Mouse (Mus musculus): ENCODE measurements around the gene Trip10. TPM values are rescaled to one million over a fixed set of nuclear protein-coding genes. Genes with fewer than 3 reads are reported as not detected.

The Trip10 gene
- polyA plus RNA-seq, 1 experiment = 39.2 TPM

DNA sequence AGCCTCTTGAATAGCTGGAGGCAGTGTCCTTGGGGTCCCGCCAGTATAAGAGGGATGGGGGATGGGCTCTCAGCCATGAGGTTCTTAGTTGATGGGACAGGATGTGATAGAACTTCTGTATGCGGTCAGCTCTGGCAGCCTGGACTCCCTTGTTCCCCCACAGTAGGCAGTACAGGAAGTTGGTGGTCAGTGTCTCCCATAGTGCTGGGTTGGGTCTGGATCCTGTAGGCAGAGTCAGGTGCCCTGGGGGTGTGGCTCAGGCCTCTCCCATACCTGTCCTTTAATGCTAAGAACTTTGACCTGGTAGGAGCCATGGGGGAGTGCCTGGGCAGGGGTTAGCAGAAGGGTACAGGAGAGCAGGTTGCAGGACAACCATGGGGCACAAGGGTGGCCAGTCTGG, 14.9 kb downstream of the Trip10 start:
- no peaks in the 10 kb centered on the region for H3K36me3 ChIP-seq (ENCODE audit: control insufficient read depth, insufficient read depth)
- H3ac ChIP-seq (ENCODE audit: control insufficient read depth, insufficient read length) = no peak overlapping the region
- no peak overlapping the region for H3K4me2 ChIP-seq (ENCODE audit: low read depth)
- TF ChIP-seq E2F4 (IDR thresholded peaks at IDR 0.05; ENCODE audit: insufficient read depth) (no peak), USF1 (IDR thresholded peaks at IDR 0.05; ENCODE audit: low read depth) (no peak), CEBPB (IDR thresholded peaks at IDR 0.05; ENCODE audit: insufficient read depth, poor library complexity, severe bottlenecking) (no peak), TCF3 (IDR thresholded peaks at IDR 0.05; ENCODE audit: insufficient read length, low read depth) (no peak)
- H3K27me3 ChIP-seq (ENCODE audit: control insufficient read depth, insufficient read depth, insufficient read length) = no peaks in the 10 kb centered on the region
- H3K4me3 ChIP-seq = no peak overlapping the region
- H3K79me2 ChIP-seq (ENCODE audit: control insufficient read depth, insufficient read depth) = no peaks in the 10 kb centered on the region

DNA sequence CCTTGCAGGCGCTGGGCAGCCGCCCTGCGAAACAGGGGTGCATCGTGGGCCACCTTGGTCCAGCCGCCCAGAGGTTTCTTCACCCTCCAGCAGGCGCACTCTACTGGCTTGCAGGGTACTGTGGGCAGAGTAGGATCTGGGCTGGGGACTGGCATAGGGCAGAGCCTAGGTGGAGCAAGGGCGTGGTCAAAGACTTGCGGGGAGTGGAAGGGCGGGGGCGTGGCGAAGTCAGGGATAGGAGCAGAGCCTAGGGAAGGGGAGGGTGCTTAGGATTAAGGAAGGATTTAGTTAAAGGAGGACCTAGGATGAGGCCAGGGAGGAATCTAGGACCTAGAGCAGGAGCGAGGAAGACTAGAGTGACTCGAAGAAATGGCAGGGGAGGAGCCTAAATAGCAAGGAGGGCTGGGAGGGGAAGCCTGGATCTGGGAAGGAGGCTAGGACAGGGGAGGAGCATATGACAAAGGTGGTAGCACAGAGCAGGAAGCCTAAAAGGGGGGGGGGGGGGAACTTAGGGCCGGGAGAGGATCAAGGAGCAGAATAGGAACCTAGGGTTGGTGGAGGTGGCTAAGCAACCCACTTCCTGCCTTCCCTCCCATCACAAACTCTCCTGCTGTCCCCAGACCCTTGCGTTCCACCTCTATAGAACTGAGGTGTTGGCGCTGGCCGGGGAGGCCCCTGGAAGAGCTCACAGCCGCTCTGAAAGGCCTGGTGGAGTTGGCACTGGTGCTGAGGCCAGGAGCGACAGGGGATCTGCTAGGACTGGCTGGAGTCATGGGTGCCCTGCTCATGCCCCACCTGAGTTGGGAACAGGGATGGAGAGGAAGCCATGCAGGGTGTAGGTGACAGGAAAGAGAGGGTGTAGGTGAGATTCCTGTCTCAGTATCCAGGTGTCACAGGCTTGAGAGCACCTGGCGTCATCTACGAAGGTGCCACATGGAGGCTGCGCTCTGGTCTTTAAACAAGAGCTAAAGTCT, 16.0 kb downstream of the Trip10 start:
- TF ChIP-seq CEBPB (IDR thresholded peaks at IDR 0.05; ENCODE audit: insufficient read depth, poor library complexity, severe bottlenecking) (no peak), REST (IDR thresholded peaks at IDR 0.05; ENCODE audit: insufficient read depth, insufficient read length) (no peak), MYOD1 (IDR thresholded peaks at IDR 0.05; ENCODE audit: control insufficient read depth in 1 of 3, insufficient read length in 2 of 3, low read depth in 2 of 3) (no peak), TCF3 (IDR thresholded peaks at IDR 0.05; ENCODE audit: insufficient read length, low read depth) (no peak), USF1 (IDR thresholded peaks at IDR 0.05; ENCODE audit: low read depth) (no peak)
- Histone ChIP-seq H3K4me3 (no peak overlapping the region), H3K79me2 (ENCODE audit: control insufficient read depth, insufficient read depth) (no peaks in the 10 kb centered on the region), H3K36me3 (ENCODE audit: control insufficient read depth, insufficient read depth) (no peaks in the 10 kb centered on the region), H3ac (ENCODE audit: control insufficient read depth, insufficient read length) (no peak overlapping the region), H3K4me2 (ENCODE audit: low read depth) (no peak overlapping the region), H3K27me3 (ENCODE audit: control insufficient read depth, insufficient read depth, insufficient read length) (no peaks in the 10 kb centered on the region)

DNA sequence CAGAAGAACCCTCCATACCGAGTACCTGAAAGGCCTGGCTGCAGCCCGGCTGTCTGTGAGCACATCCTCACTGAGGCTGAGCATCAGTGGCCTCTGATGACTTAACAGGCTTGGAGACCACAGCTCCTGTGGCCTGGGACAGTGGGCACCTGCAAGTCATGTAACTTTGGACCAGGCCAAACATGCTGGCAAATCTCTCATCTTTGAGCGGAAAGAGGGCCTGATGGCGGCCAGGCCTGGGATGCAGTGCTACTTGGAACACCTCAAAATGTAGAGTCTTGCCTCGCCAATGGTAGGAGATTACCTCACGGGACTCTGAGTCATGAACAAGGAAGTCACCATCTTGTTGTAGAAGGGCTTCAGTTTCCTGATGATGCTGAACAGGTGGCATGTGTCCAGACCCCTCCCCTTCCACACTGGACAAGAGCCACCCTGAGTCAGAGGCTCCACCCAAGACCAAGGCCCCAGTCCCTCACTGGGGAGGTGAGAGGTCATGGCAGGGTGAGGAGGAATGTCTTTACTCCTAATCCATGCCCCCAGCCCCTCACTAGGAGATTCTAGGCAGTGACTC, 18.4 kb downstream of the Trip10 start:
- Histone ChIP-seq H3K4me2 (ENCODE audit: low read depth) (no peak overlapping the region), H3K36me3 (ENCODE audit: control insufficient read depth, insufficient read depth) (no peaks in the 10 kb centered on the region)

GRCm38 (mm10) chr17:57271301-57271700, 22.0 kb downstream of the Trip10 start:
- Histone ChIP-seq H3K4me3 (no peak overlapping the region), H3K27me3 (ENCODE audit: control insufficient read depth, insufficient read depth, insufficient read length) (no peaks in the 10 kb centered on the region), H3K4me2 (ENCODE audit: low read depth) (no peak overlapping the region), H3K79me2 (ENCODE audit: control insufficient read depth, insufficient read depth) (no peaks in the 10 kb centered on the region), H3K36me3 (ENCODE audit: control insufficient read depth, insufficient read depth) (no peaks in the 10 kb centered on the region), H3ac (ENCODE audit: control insufficient read depth, insufficient read length) (no peak overlapping the region)
- TF ChIP-seq E2F4 (IDR thresholded peaks at IDR 0.05; ENCODE audit: insufficient read depth) (no peak), TCF12 (IDR thresholded peaks at IDR 0.05; ENCODE audit: insufficient read depth, poor library complexity, severe bottlenecking) (no peak), MYOD1 (IDR thresholded peaks at IDR 0.05; ENCODE audit: control insufficient read depth in 1 of 3, insufficient read length in 2 of 3, low read depth in 2 of 3) (no peak), CEBPB (IDR thresholded peaks at IDR 0.05; ENCODE audit: insufficient read depth, poor library complexity, severe bottlenecking) (no peak), MYOG (IDR thresholded peaks at IDR 0.05; ENCODE audit: control insufficient read depth in 1 of 3, insufficient read depth in 1 of 3, insufficient read length in 2 of 3, low read depth in 2 of 3) (no peak), REST (IDR thresholded peaks at IDR 0.05; ENCODE audit: insufficient read depth, insufficient read length) (no peak), SRF (IDR thresholded peaks at IDR 0.05; ENCODE audit: control insufficient read depth, insufficient read length, low read depth) (no peak), TCF3 (IDR thresholded peaks at IDR 0.05; ENCODE audit: insufficient read length, low read depth) (no peak), MAX (IDR thresholded peaks at IDR 0.05; ENCODE audit: low read depth) (no peak), POLR2A (IDR thresholded peaks at IDR 0.05; ENCODE audit: insufficient read length, low read depth) (no peak), POLR2AphosphoS2 (IDR thresholded peaks at IDR 0.05; ENCODE audit: insufficient read length, low read depth) (no peak), USF1 (IDR thresholded peaks at IDR 0.05; ENCODE audit: low read depth) (no peak)

More for the DNA sequence above, 18.4 kb downstream of the Trip10 start:
- no peaks in the 10 kb centered on the region for H3K79me2 ChIP-seq (ENCODE audit: control insufficient read depth, insufficient read depth)
- H3K4me3 ChIP-seq = no peak overlapping the region
- no peak overlapping the region for H3ac ChIP-seq (ENCODE audit: control insufficient read depth, insufficient read length)
- H3K27me3 ChIP-seq (ENCODE audit: control insufficient read depth, insufficient read depth, insufficient read length) = no peaks in the 10 kb centered on the region
- TF ChIP-seq TCF12 (IDR thresholded peaks at IDR 0.05; ENCODE audit: insufficient read depth, poor library complexity, severe bottlenecking) = no peak
- no peak for TF ChIP-seq MAX (IDR thresholded peaks at IDR 0.05; ENCODE audit: low read depth)
- TF ChIP-seq E2F4 (IDR thresholded peaks at IDR 0.05; ENCODE audit: insufficient read depth) = no peak
- no peak for TF ChIP-seq POLR2AphosphoS2 (IDR thresholded peaks at IDR 0.05; ENCODE audit: insufficient read length, low read depth)
- no peak for TF ChIP-seq TCF3 (IDR thresholded peaks at IDR 0.05; ENCODE audit: insufficient read length, low read depth)
- TF ChIP-seq USF1 (IDR thresholded peaks at IDR 0.05; ENCODE audit: low read depth) = no peak
- no peak for TF ChIP-seq MYOG (IDR thresholded peaks at IDR 0.05; ENCODE audit: control insufficient read depth in 1 of 3, insufficient read depth in 1 of 3, insufficient read length in 2 of 3, low read depth in 2 of 3)

- H3K27me3 ChIP-seq (ENCODE audit: control insufficient read depth, insufficient read depth, insufficient read length) = peaks cover 9% of the 10 kb centered on the region
- TF ChIP-seq TCF12 (IDR thresholded peaks at IDR 0.05; ENCODE audit: insufficient read depth, poor library complexity, severe bottlenecking) (no peak), POLR2A (IDR thresholded peaks at IDR 0.05; ENCODE audit: insufficient read length, low read depth) (no peak), MYOD1 (IDR thresholded peaks at IDR 0.05; ENCODE audit: control insufficient read depth in 1 of 3, insufficient read length in 2 of 3, low read depth in 2 of 3) (no peak)
- no peak overlapping the region for H3K4me2 ChIP-seq (ENCODE audit: low read depth)
- no peaks in the 10 kb centered on the region for H3K36me3 ChIP-seq (ENCODE audit: control insufficient read depth, insufficient read depth)
- no peak overlapping the region for H3ac ChIP-seq (ENCODE audit: control insufficient read depth, insufficient read length)
- H3K79me2 ChIP-seq (ENCODE audit: control insufficient read depth, insufficient read depth) = no peaks in the 10 kb centered on the region
- no peak overlapping the region for H3K4me3 ChIP-seq
Measured at GRCm38 (mm10) chr17:57273846-57274245, 24.6 kb downstream of the Trip10 start.
